Mouse (Mus musculus): Measurements from ENCODE around the gene Slc26a6.

GRCm38 (mm10) chr9:108806831-108807230 lies 46.3 kb upstream of the Slc26a6 start:
- TF ChIP-seq CTCF (IDR thresholded peaks at IDR 0.05; ENCODE audit: insufficient read depth, low read length) (no peak), POLR2A (IDR thresholded peaks at IDR 0.05; ENCODE audit: borderline replicate concordance, extremely low read depth, low read depth, low read length) (no peak)
